Mouse (Mus musculus): ENCODE results near the gene Derl3. TPM values are rescaled to one million over a fixed set of nuclear protein-coding genes. Genes with fewer than 3 reads are reported as not detected.
"Not testable (repeated sequence)": the region's sequence is repeated elsewhere in the genome, so short reads cannot be mapped to it uniquely, and the experiment has no call there.

Derl3 gene
- polyA plus RNA-seq (2014; fragmentation: Nextera tagmentation; extraction: Ambion mirVana), result 1.1 and 1.7 TPM in 2 replicates

GRCm38 (mm10) chr10:75893089-75893750 is at the start of gene Derl3:
TSS of gene Derl3 (plus strand) at chr10:75893413.
- WGBS, result 2% methylated on average over 44 of the region's 51 CpGs
- Histone ChIP-seq H3K4me3 (ENCODE audit: control insufficient read depth in 1 of 2, insufficient read depth in 1 of 2, low read depth in 1 of 2, low read length in 2 of 2) (peak within 1 kb of the TSS; percentile 38 to 44), H3K36me3 (ENCODE audit: control insufficient read depth, insufficient read depth, low read length) (peaks cover 42% of the 10 kb centered on the region), H3K4me2 (ENCODE audit: low read length) (peak within 1 kb of the TSS; percentile 88), H3K9me3 (ENCODE audit: control insufficient read depth, low read length) (no peaks in the 10 kb centered on the region), H3K9ac (ENCODE audit: low read length) (peak within 1 kb of the TSS; percentile 62), H3K27ac (replicated peaks in 1 of 2; ENCODE audit: control insufficient read depth in 1 of 2, insufficient read depth in 1 of 2, low read depth in 2 of 2, low read length in 2 of 2) (no peak within 1 kb of the TSS), H3K4me1 (ENCODE audit: control insufficient read depth in 2 of 2, insufficient read depth in 2 of 2, low read length in 2 of 2) (peaks cover 8 to 13% of the 10 kb centered on the region in 2 experiments; a peak in 3 of 4 replicates), H3K27me3 (ENCODE audit: control insufficient read depth, insufficient read depth, low read length) (no peaks in the 10 kb centered on the region)
- ATAC-seq (ENCODE audit: insufficient number of reproducible peaks, insufficient read depth, low FRiP score, low read depth), result peak; percentile 95

GRCm38 (mm10) chr10:75843898-75844297 is 49.3 kb upstream of the Derl3 start:
- H3K9me3 ChIP-seq (ENCODE audit: control insufficient read depth, low read length); H3K4me3 ChIP-seq (ENCODE audit: control insufficient read depth in 1 of 2, insufficient read depth in 1 of 2, low read depth in 1 of 2, low read length in 2 of 2); H3K4me1 ChIP-seq (ENCODE audit: control insufficient read depth in 2 of 2, insufficient read depth in 2 of 2, low read length in 2 of 2); H3K27me3 ChIP-seq (ENCODE audit: control insufficient read depth, insufficient read depth, low read length); H3K4me2 ChIP-seq (ENCODE audit: low read length); ATAC-seq (ENCODE audit: insufficient number of reproducible peaks, insufficient read depth, low FRiP score, low read depth); H3K9ac ChIP-seq (ENCODE audit: low read length); H3K27ac ChIP-seq (replicated peaks in 1 of 2; ENCODE audit: control insufficient read depth in 1 of 2, insufficient read depth in 1 of 2, low read depth in 2 of 2, low read length in 2 of 2); H3K36me3 ChIP-seq (ENCODE audit: control insufficient read depth, insufficient read depth, low read length): not testable (repeated sequence)
- 81% methylated on average over 6 of the region's 6 CpGs for WGBS

- ATAC-seq (ENCODE audit: insufficient number of reproducible peaks, insufficient read depth, low FRiP score, low read depth), result no peak
- H3K9ac ChIP-seq (ENCODE audit: low read length), result no peak overlapping the region
- H3K36me3 ChIP-seq (ENCODE audit: control insufficient read depth, insufficient read depth, low read length), result no peaks in the 10 kb centered on the region
- H3K27me3 ChIP-seq (ENCODE audit: control insufficient read depth, insufficient read depth, low read length), result no peaks in the 10 kb centered on the region
- no peak overlapping the region for H3K4me3 ChIP-seq (ENCODE audit: control insufficient read depth in 1 of 2, insufficient read depth in 1 of 2, low read depth in 1 of 2, low read length in 2 of 2)
- no peak overlapping the region for H3K27ac ChIP-seq (replicated peaks in 1 of 2; ENCODE audit: control insufficient read depth in 1 of 2, insufficient read depth in 1 of 2, low read depth in 2 of 2, low read length in 2 of 2)
- H3K4me2 ChIP-seq (ENCODE audit: low read length), result no peak overlapping the region
- H3K4me1 ChIP-seq (ENCODE audit: control insufficient read depth in 2 of 2, insufficient read depth in 2 of 2, low read length in 2 of 2), result no peaks in the 10 kb centered on the region
- no peaks in the 10 kb centered on the region for H3K9me3 ChIP-seq (ENCODE audit: control insufficient read depth, low read length)
- 27% methylated on average over 1 of the region's 1 CpGs for WGBS
These were observed 48.4 kb upstream of the Derl3 start for GRCm38 (mm10) chr10:75844800-75845199.

GRCm38 (mm10) chr10:75845306-75845930 is 47.8 kb upstream of the Derl3 start:
- no peak overlapping the region for H3K27ac ChIP-seq (replicated peaks in 1 of 2; ENCODE audit: control insufficient read depth in 1 of 2, insufficient read depth in 1 of 2, low read depth in 2 of 2, low read length in 2 of 2)
- no peaks in the 10 kb centered on the region for H3K9me3 ChIP-seq (ENCODE audit: control insufficient read depth, low read length)
- no peak overlapping the region for H3K4me2 ChIP-seq (ENCODE audit: low read length)
- H3K4me3 ChIP-seq (ENCODE audit: control insufficient read depth in 1 of 2, insufficient read depth in 1 of 2, low read depth in 1 of 2, low read length in 2 of 2), result no peak overlapping the region
- no peaks in the 10 kb centered on the region for H3K4me1 ChIP-seq (ENCODE audit: control insufficient read depth in 2 of 2, insufficient read depth in 2 of 2, low read length in 2 of 2)
- no peaks in the 10 kb centered on the region for H3K36me3 ChIP-seq (ENCODE audit: control insufficient read depth, insufficient read depth, low read length)
- H3K27me3 ChIP-seq (ENCODE audit: control insufficient read depth, insufficient read depth, low read length), result no peaks in the 10 kb centered on the region
- WGBS, result 65% methylated on average over 6 of the region's 6 CpGs
- ATAC-seq (ENCODE audit: insufficient number of reproducible peaks, insufficient read depth, low FRiP score, low read depth), result no peak
- H3K9ac ChIP-seq (ENCODE audit: low read length), result no peak overlapping the region

- Histone ChIP-seq H3K36me3 (ENCODE audit: control insufficient read depth, insufficient read depth, low read length) (no peaks in the 10 kb centered on the region), H3K9me3 (ENCODE audit: control insufficient read depth, low read length) (no peaks in the 10 kb centered on the region), H3K9ac (ENCODE audit: low read length) (no peak overlapping the region), H3K4me3 (ENCODE audit: control insufficient read depth in 1 of 2, insufficient read depth in 1 of 2, low read depth in 1 of 2, low read length in 2 of 2) (no peak overlapping the region), H3K27ac (replicated peaks in 1 of 2; ENCODE audit: control insufficient read depth in 1 of 2, insufficient read depth in 1 of 2, low read depth in 2 of 2, low read length in 2 of 2) (no peak overlapping the region), H3K4me2 (ENCODE audit: low read length) (no peak overlapping the region), H3K4me1 (ENCODE audit: control insufficient read depth in 2 of 2, insufficient read depth in 2 of 2, low read length in 2 of 2) (no peaks in the 10 kb centered on the region), H3K27me3 (ENCODE audit: control insufficient read depth, insufficient read depth, low read length) (no peaks in the 10 kb centered on the region)
- 20% methylated on average over 3 of the region's 3 CpGs for WGBS
- no peak for ATAC-seq (ENCODE audit: insufficient number of reproducible peaks, insufficient read depth, low FRiP score, low read depth)
These were observed 44.8 kb upstream of the Derl3 start for GRCm38 (mm10) chr10:75848382-75848781.

- Histone ChIP-seq H3K27me3 (ENCODE audit: control insufficient read depth, insufficient read depth, low read length) (no peaks in the 10 kb centered on the region), H3K4me2 (ENCODE audit: low read length) (no peak overlapping the region), H3K9me3 (ENCODE audit: control insufficient read depth, low read length) (no peaks in the 10 kb centered on the region), H3K4me3 (ENCODE audit: control insufficient read depth in 1 of 2, insufficient read depth in 1 of 2, low read depth in 1 of 2, low read length in 2 of 2) (no peak overlapping the region), H3K9ac (ENCODE audit: low read length) (no peak overlapping the region), H3K27ac (replicated peaks in 1 of 2; ENCODE audit: control insufficient read depth in 1 of 2, insufficient read depth in 1 of 2, low read depth in 2 of 2, low read length in 2 of 2) (no peak overlapping the region), H3K36me3 (ENCODE audit: control insufficient read depth, insufficient read depth, low read length) (0 out of 2 replicates have a peak, but pooled peaks cover under 1% of the 10 kb centered on the region), H3K4me1 (ENCODE audit: control insufficient read depth in 2 of 2, insufficient read depth in 2 of 2, low read length in 2 of 2) (no peaks in the 10 kb centered on the region)
- ATAC-seq (ENCODE audit: insufficient number of reproducible peaks, insufficient read depth, low FRiP score, low read depth), result no peak
- WGBS, result 4% methylated on average over 6 of the region's 6 CpGs
These were observed 42.1 kb upstream of the Derl3 start for GRCm38 (mm10) chr10:75851076-75851475.

- no peak for ATAC-seq (ENCODE audit: insufficient number of reproducible peaks, insufficient read depth, low FRiP score, low read depth)
These were observed 41.5 kb upstream of the Derl3 start for GRCm38 (mm10) chr10:75851681-75852080.

More at GRCm38 (mm10) chr10:75851681-75852080, 41.5 kb upstream of the Derl3 start:
- H3K4me3 ChIP-seq (ENCODE audit: control insufficient read depth in 1 of 2, insufficient read depth in 1 of 2, low read depth in 1 of 2, low read length in 2 of 2), result no peak overlapping the region
- 47% methylated on average over 3 of the region's 3 CpGs for WGBS
- H3K4me1 ChIP-seq (ENCODE audit: control insufficient read depth in 2 of 2, insufficient read depth in 2 of 2, low read length in 2 of 2), result no peaks in the 10 kb centered on the region
- no peak overlapping the region for H3K4me2 ChIP-seq (ENCODE audit: low read length)
- H3K27ac ChIP-seq (replicated peaks in 1 of 2; ENCODE audit: control insufficient read depth in 1 of 2, insufficient read depth in 1 of 2, low read depth in 2 of 2, low read length in 2 of 2), result no peak overlapping the region
- H3K9ac ChIP-seq (ENCODE audit: low read length), result no peak overlapping the region
- no peaks in the 10 kb centered on the region for H3K27me3 ChIP-seq (ENCODE audit: control insufficient read depth, insufficient read depth, low read length)
- H3K9me3 ChIP-seq (ENCODE audit: control insufficient read depth, low read length), result no peaks in the 10 kb centered on the region
- peaks cover 4% of the 10 kb centered on the region; the same call in 1 of the 2 replicates for H3K36me3 ChIP-seq (ENCODE audit: control insufficient read depth, insufficient read depth, low read length)
